Mouse (Mus musculus) kidney, postnatal 0 days (tissue): ENCODE measurements at regions not wholly inside any gene's neighbourhood (a gene's known extent, or its start where the extent isn't known, plus 50 kb on each side); places are given as distances from the start of the nearest gene placed in this dataset.

Source experiments
- ATAC-seq: fragments of 200-750 bp; cut with Nextera tagmentation; replicated peaks from 2 replicates; pipeline ENCODE4 v1.8.0; 2017; ENCODE audit warnings: low read depth, moderate number of reproducible peaks, moderate TSS enrichment, moderate library complexity; ENCODE audit not compliant: low FRiP score
- DNase-seq: peaks from one replicate; pipeline ENCODE4 v3.0.0-alpha.2; 2016; ENCODE audit warnings: low spot score
- H3K27ac ChIP-seq: fragments of 300-500 bp; sonication (generic); 2 replicates; pipeline ENCODE4 v1.5.1; 2014; ENCODE audit warnings: mild to moderate bottlenecking
- H3K27me3 ChIP-seq: fragments of 300-500 bp; sonication (generic); 2 replicates; pipeline ENCODE4 v1.6.1; 2014; ENCODE audit warnings: low read length, mixed read lengths; ENCODE audit not compliant: insufficient read depth
- H3K36me3 ChIP-seq: fragments of 300-500 bp; sonication (generic); 2 replicates; pipeline ENCODE4 v1.6.1; 2014; ENCODE audit warnings: low read length, mixed read lengths; ENCODE audit not compliant: insufficient read depth
- H3K4me1 ChIP-seq: fragments of 300-500 bp; sonication (generic); replicated peaks from 2 replicates; pipeline ENCODE4 v1.6.1; 2014; ENCODE audit warnings: antibody characterized with exemption, low read length, mixed read lengths; ENCODE audit not compliant: insufficient read depth
- H3K4me2 ChIP-seq: fragments of 300-500 bp; sonication (generic); 2 replicates; pipeline ENCODE4 v1.6.1; 2014; ENCODE audit warnings: mild to moderate bottlenecking, low read length, moderate library complexity, mixed read lengths
- H3K4me3 ChIP-seq: fragments of 300-500 bp; sonication (generic); replicated peaks from 2 replicates; pipeline ENCODE4 v1.5.1; 2014; ENCODE audit warnings: low read depth, low read length
- H3K9ac ChIP-seq: fragments of 300-500 bp; sonication (generic); 2 replicates; pipeline ENCODE4 v1.6.1; 2014; ENCODE audit warnings: low read depth, low read length
- H3K9me3 ChIP-seq: fragments of 300-500 bp; sonication (generic); replicated peaks from 2 replicates; pipeline ENCODE4 v1.6.1; 2016; ENCODE audit warnings: low read length, inconsistent platforms, mixed read lengths
- CTCF ChIP-seq: IDR thresholded peaks from 2 replicates; pipeline ENCODE4 v1.5.1; 2016; ENCODE audit warnings: antibody characterized with exemption, low read depth, mild to moderate bottlenecking, moderate library complexity
- WGBS: fragments of 180-500 bp; shearing (Covaris S2); extraction: QIAGEN DNeasy Blood & Tissue Kit; methylation state at CpG from one replicate; pipeline ENCODE4 v1.1.7; 2014; 5-methylcytosine and 5-hydroxymethylcytosine counted together

DNA sequence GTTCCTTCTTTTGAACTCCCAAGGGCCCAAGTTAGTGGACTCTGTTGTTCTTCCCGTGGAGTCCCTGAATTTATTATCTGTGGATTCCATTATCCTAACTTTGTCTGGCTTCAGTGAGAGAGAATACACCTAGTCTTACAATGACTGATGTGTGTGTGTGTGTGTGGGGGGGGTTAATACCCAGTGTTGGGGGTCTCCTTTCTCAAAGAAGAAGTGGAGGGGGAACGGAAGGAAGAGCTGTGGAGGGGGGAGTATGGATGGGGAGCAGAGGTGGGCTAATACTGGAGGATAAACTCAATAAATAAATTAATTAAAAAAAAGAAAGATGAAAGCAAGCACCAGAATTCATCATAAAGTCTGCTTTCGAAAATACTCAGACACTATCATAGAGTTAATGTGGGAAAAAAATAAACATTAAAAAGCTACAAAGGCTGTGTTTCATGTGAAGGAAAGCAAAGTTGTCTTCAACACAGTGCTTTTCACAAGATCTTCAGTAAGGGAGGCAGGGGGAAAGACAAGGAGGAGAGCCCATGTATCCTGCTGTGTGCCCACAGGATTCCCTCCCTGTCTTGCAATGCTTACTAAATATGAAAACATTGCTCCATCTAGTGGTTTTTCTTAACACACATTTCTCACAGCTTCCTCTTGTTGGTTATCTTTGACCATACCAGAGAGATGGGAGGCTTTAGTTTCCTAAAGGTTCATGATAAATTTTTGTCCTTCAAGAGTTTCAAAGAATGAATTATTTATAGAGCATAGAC, 173.4 kb upstream of the A1bg start:
- DNase-seq: peak; percentile 93
- H3K9ac ChIP-seq: no peak overlapping the region
- no peaks in the 10 kb centered on the region for H3K36me3 ChIP-seq
- WGBS: 68% methylated on average over 3 of the region's 3 CpGs
- no peak overlapping the region for H3K27ac ChIP-seq
- ATAC-seq: no peak
- H3K27me3 ChIP-seq: no peaks in the 10 kb centered on the region
- no peak overlapping the region for H3K4me3 ChIP-seq
- no peaks in the 10 kb centered on the region for H3K9me3 ChIP-seq
- TF ChIP-seq CTCF: peak; percentile 81
- H3K4me2 ChIP-seq: no peak overlapping the region
- H3K4me1 ChIP-seq: no peaks in the 10 kb centered on the region

DNA sequence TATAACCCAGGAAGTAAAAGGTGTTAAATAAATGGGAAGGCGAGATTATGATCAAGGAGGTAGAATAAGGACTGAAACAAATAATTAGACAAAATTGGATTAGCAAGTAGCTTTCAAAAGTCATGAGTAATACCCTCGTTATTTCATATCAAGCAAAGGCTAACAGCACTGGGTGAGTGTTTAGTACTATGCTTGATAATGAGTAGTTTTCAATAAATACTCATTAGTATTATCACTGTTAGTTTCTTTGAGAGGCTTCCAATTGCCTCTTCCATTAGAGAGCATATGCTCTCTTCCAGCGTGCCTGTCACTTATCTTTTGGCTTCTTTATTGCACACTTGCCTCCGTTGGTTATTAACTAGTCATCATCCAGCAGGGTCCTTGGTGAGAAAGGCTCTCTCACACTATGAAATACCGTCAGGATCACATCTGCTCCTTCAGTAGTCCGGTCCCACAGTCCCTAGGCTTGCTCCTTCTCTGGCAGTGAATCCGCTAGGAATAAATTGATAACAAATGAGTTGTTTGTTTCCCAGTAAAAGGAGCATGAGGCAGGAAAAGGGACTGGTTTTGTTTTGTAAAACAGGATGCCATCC, 132.3 kb upstream of the A1bg start:
- Histone ChIP-seq H3K4me1 (no peaks in the 10 kb centered on the region), H3K4me2 (no peak overlapping the region), H3K9ac (no peak overlapping the region), H3K4me3 (no peak overlapping the region), H3K9me3 (no peaks in the 10 kb centered on the region), H3K27ac (no peak overlapping the region), H3K36me3 (no peaks in the 10 kb centered on the region), H3K27me3 (no peaks in the 10 kb centered on the region)
- no peak for TF ChIP-seq CTCF
- WGBS: 78% methylated on average over 7 of the region's 7 CpGs
- ATAC-seq (no peak), DNase-seq (no peak)

DNA sequence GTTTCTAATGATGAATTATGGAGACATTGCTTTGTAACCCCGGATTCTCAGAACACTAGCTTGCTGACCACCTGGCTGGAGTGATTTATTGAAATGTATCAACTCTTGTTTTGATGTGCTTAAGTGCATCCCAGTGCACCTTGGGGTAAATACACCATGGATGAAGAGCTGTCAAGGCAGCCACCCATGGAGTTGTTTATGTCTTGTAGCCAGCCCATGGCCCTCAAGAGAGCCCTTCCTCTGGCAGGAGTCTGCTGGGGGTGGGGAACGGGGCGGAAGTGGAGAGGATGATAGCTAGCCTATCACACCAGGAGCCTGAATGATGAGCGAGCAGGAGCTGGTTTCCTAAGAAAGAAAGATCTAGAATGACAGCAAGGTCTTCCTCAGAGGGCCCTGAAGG, 128.6 kb upstream of the A1bg start:
- Histone ChIP-seq H3K9me3 (no peaks in the 10 kb centered on the region), H3K4me1 (no peaks in the 10 kb centered on the region), H3K27ac (no peak overlapping the region), H3K9ac (no peak overlapping the region), H3K4me2 (no peak overlapping the region), H3K36me3 (no peaks in the 10 kb centered on the region), H3K27me3 (no peaks in the 10 kb centered on the region), H3K4me3 (no peak overlapping the region)
- no peak for TF ChIP-seq CTCF
- DNase-seq (peak; percentile 24), ATAC-seq (no peak)
- 31% methylated on average over 4 of the region's 4 CpGs for WGBS

DNA sequence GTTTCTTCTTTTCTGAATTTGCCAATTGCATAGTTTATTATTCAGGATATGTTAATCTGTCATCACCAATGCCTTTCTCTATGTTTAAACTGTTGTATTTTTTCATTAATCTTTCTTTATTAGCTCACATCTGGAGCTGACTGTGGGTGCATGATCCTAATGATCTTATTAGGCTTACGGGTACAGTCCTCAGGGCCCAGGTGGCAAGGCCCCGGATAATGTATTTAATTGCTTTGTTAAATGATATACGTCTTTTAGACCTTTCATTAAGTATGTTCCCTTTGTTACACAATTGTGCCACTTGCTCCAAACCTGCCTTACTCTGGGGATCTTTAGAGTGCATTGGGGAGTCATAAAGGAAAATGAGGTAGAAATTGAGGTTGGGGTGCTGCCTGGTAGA, 86.7 kb upstream of the A1bg start:
- Histone ChIP-seq H3K9me3 (no peaks in the 10 kb centered on the region), H3K9ac (no peak overlapping the region), H3K4me1 (no peaks in the 10 kb centered on the region), H3K27me3 (no peaks in the 10 kb centered on the region), H3K4me2 (no peak overlapping the region), H3K4me3 (no peak overlapping the region), H3K36me3 (no peaks in the 10 kb centered on the region), H3K27ac (no peak overlapping the region)
- no peak for ATAC-seq
- no peak for TF ChIP-seq CTCF
- no peak for DNase-seq
- 77% methylated on average over 3 of the region's 3 CpGs for WGBS

DNA sequence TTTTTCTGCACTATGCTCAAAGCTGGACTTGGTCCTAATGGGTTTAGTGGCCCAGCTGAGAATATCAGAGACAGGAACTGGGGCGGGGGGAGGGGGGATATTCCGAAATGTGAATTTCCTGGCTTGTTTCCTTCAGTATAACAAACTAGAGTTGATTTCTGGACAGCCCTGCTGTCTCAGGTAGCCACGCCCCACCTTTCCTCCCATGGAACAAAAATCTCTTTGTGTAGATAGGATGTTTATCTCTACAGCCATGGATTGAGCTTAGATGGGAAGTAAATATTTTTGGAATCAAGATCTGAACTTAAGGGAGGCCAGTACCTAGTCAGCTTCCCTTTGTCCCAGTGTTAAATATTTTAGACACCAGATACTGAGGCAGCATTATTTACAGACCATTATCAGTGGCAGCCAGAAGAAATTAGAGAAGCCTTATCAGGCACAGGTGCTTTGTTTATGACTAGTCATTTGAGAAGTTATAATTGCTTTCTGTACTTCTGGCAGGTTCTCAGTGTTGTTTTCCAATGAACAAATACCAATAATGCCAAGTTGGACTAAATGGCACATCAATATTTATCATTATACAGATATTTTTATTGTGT, 84.7 kb upstream of the A1bg start:
- TF ChIP-seq CTCF: no peak
- H3K27me3 ChIP-seq: no peaks in the 10 kb centered on the region
- no peak overlapping the region for H3K27ac ChIP-seq
- 71% methylated on average over 3 of the region's 3 CpGs for WGBS
- no peak overlapping the region for H3K4me2 ChIP-seq
- H3K4me1 ChIP-seq: no peaks in the 10 kb centered on the region
- ATAC-seq (no peak), DNase-seq (peak; percentile 3)
- H3K9ac ChIP-seq: no peak overlapping the region
- H3K9me3 ChIP-seq: no peaks in the 10 kb centered on the region
- H3K36me3 ChIP-seq: no peaks in the 10 kb centered on the region
- no peak overlapping the region for H3K4me3 ChIP-seq

DNA sequence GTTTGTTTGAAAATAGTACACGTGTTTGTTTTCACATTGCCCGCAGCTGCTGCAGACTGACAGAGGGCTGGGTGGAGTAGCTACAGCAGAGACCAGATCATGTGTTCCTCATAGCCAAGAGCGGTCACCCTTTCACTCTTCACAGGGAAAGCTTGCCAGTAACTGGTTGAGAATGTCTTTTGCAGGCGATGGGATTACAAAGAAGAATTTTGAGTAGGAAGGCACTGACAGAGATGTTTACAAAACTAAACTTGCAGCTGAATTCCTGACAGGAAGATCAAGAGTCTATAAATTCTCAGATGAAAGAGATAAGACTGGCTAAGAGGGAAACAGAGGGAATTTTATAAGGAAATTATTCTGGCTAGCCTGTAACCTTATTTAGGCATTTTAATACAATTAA, 83.8 kb upstream of the A1bg start:
- DNase-seq (peak; percentile 30), ATAC-seq (no peak)
- Histone ChIP-seq H3K36me3 (no peaks in the 10 kb centered on the region), H3K4me3 (no peak overlapping the region), H3K4me1 (no peaks in the 10 kb centered on the region), H3K9ac (no peak overlapping the region), H3K4me2 (no peak overlapping the region), H3K27ac (no peak overlapping the region), H3K27me3 (no peaks in the 10 kb centered on the region), H3K9me3 (no peaks in the 10 kb centered on the region)
- TF ChIP-seq CTCF: no peak
- 38% methylated on average over 4 of the region's 4 CpGs for WGBS
